Mouse (Mus musculus): Measurements from ENCODE around the gene Pqlc2. TPM values are rescaled to one million over a fixed set of nuclear protein-coding genes. Genes with fewer than 3 reads are reported as not detected.
A peak's percentile ranks its signal among the peaks of the same experiment; 100 is the strongest.

The Pqlc2 gene
- polyA plus RNA-seq, 1 experiment from 2014 or later, result 16.9 TPM

GRCm38 (mm10) chr4:139256708-139257107, 53.8 kb downstream of the Pqlc2 start:
- ATAC-seq (ENCODE audit: low FRiP score, low read depth), result no peak
- H3K4me1 ChIP-seq, result peaks cover 97% of the 10 kb centered on the region
- H3K36me3 ChIP-seq, result peaks cover 33% of the 10 kb centered on the region
- H3K9me3 ChIP-seq, result no peaks in the 10 kb centered on the region
- WGBS, result 46% methylated on average over 8 of the region's 8 CpGs
- H3K4me2 ChIP-seq (replicated peaks), result no peak overlapping the region
- H3K27ac ChIP-seq, result peak overlapping the region; percentile 98
- H3K4me3 ChIP-seq, result no peak overlapping the region
- no peaks in the 10 kb centered on the region for H3K27me3 ChIP-seq
- H3K9ac ChIP-seq, result no peak overlapping the region

- peak overlapping the region; percentile 44 for H3K27ac ChIP-seq
- H3K27me3 ChIP-seq, result no peaks in the 10 kb centered on the region
- no peak overlapping the region for H3K9ac ChIP-seq
- no peak overlapping the region for H3K4me3 ChIP-seq
- peaks cover 27% of the 10 kb centered on the region for H3K36me3 ChIP-seq
- WGBS, result 88% methylated on average over 4 of the region's 4 CpGs
- no peak for ATAC-seq (ENCODE audit: low FRiP score, low read depth)
- H3K9me3 ChIP-seq, result no peaks in the 10 kb centered on the region
- H3K4me2 ChIP-seq (replicated peaks), result no peak overlapping the region
- peaks cover 98% of the 10 kb centered on the region for H3K4me1 ChIP-seq
Measured at GRCm38 (mm10) chr4:139256146-139256545, 54.4 kb downstream of the Pqlc2 start.

GRCm38 (mm10) chr4:139253206-139253605, 57.3 kb downstream of the Pqlc2 start:
- Histone ChIP-seq H3K4me3 (no peak overlapping the region), H3K9me3 (no peaks in the 10 kb centered on the region), H3K4me2 (replicated peaks) (no peak overlapping the region), H3K27me3 (no peaks in the 10 kb centered on the region), H3K9ac (no peak overlapping the region), H3K4me1 (peaks cover 100% of the 10 kb centered on the region), H3K27ac (peak overlapping the region; percentile 74; the same call in 1 of the 2 replicates), H3K36me3 (peaks cover 15% of the 10 kb centered on the region)
- WGBS, result 59% methylated on average over 9 of the region's 9 CpGs
- no peak for ATAC-seq (ENCODE audit: low FRiP score, low read depth)

- Histone ChIP-seq H3K27ac (peak overlapping the region; percentile 90), H3K36me3 (peaks cover 5% of the 10 kb centered on the region), H3K4me2 (replicated peaks) (peak overlapping the region; percentile 36), H3K27me3 (no peaks in the 10 kb centered on the region), H3K4me3 (no peak overlapping the region; the same call in 1 of the 2 replicates), H3K4me1 (peaks cover 100% of the 10 kb centered on the region), H3K9me3 (no peaks in the 10 kb centered on the region), H3K9ac (peak overlapping the region; percentile 56)
- 28% methylated on average over 22 of the region's 22 CpGs for WGBS
- ATAC-seq (ENCODE audit: low FRiP score, low read depth), result peak; percentile 34; the same call in 1 of the 2 replicates
Measured at GRCm38 (mm10) chr4:139252051-139252760, 58.3 kb downstream of the Pqlc2 start.

- WGBS, result 64% methylated on average over 8 of the region's 8 CpGs
- Histone ChIP-seq H3K27ac (peak overlapping the region; percentile 90), H3K4me2 (replicated peaks) (peak overlapping the region; percentile 36), H3K27me3 (no peaks in the 10 kb centered on the region), H3K36me3 (no peaks in the 10 kb centered on the region; the same call in 1 of the 2 replicates), H3K9me3 (no peaks in the 10 kb centered on the region), H3K9ac (peak overlapping the region; percentile 39), H3K4me3 (no peak overlapping the region), H3K4me1 (peaks cover 100% of the 10 kb centered on the region)
- ATAC-seq (ENCODE audit: low FRiP score, low read depth), result no peak
Measured at GRCm38 (mm10) chr4:139250886-139251285, 59.6 kb downstream of the Pqlc2 start.

GRCm38 (mm10) chr4:139250043-139250442, 60.5 kb downstream of the Pqlc2 start:
- H3K36me3 ChIP-seq, result no peaks in the 10 kb centered on the region; the same call in 1 of the 2 replicates
- WGBS, result 33% methylated on average over 5 of the region's 5 CpGs
- no peak for ATAC-seq (ENCODE audit: low FRiP score, low read depth)
- H3K9me3 ChIP-seq, result no peaks in the 10 kb centered on the region
- H3K4me3 ChIP-seq, result no peak overlapping the region
- H3K4me2 ChIP-seq (replicated peaks), result no peak overlapping the region; the same call in 1 of the 2 replicates
- no peak overlapping the region; the same call in 1 of the 2 replicates for H3K9ac ChIP-seq
- H3K27me3 ChIP-seq, result no peaks in the 10 kb centered on the region
- H3K27ac ChIP-seq, result peak overlapping the region; percentile 90
- H3K4me1 ChIP-seq, result peaks cover 100% of the 10 kb centered on the region

GRCm38 (mm10) chr4:139248736-139249135, 61.8 kb downstream of the Pqlc2 start:
- H3K4me2 ChIP-seq (replicated peaks), result no peak overlapping the region
- H3K9ac ChIP-seq, result peak overlapping the region; percentile 21; the same call in 1 of the 2 replicates
- H3K4me3 ChIP-seq, result no peak overlapping the region
- H3K4me1 ChIP-seq, result peaks cover 100% of the 10 kb centered on the region
- H3K36me3 ChIP-seq, result no peaks in the 10 kb centered on the region; the same call in 1 of the 2 replicates
- H3K27me3 ChIP-seq, result no peaks in the 10 kb centered on the region
- H3K9me3 ChIP-seq, result no peaks in the 10 kb centered on the region
- ATAC-seq (ENCODE audit: low FRiP score, low read depth), result no peak
- 76% methylated on average over 5 of the region's 5 CpGs for WGBS
- peak overlapping the region; percentile 90 for H3K27ac ChIP-seq

- Histone ChIP-seq H3K9me3 (no peaks in the 10 kb centered on the region), H3K4me3 (no peak overlapping the region), H3K27me3 (no peaks in the 10 kb centered on the region), H3K36me3 (peaks cover 1% of the 10 kb centered on the region), H3K4me2 (replicated peaks) (no peak overlapping the region), H3K4me1 (peaks cover 100% of the 10 kb centered on the region), H3K9ac (0 out of 2 replicates have a peak overlapping the region, but pooled peaks have one; percentile 15), H3K27ac (peak overlapping the region; percentile 85; the same call in 1 of the 2 replicates)
- 60% methylated on average over 7 of the region's 7 CpGs for WGBS
- no peak for ATAC-seq (ENCODE audit: low FRiP score, low read depth)
Measured at GRCm38 (mm10) chr4:139247966-139248365, 62.5 kb downstream of the Pqlc2 start.

- Histone ChIP-seq H3K27me3 (no peaks in the 10 kb centered on the region), H3K9ac (no peak overlapping the region), H3K4me3 (no peak overlapping the region), H3K27ac (peak overlapping the region; percentile 85), H3K4me1 (peaks cover 100% of the 10 kb centered on the region), H3K4me2 (replicated peaks) (no peak overlapping the region), H3K9me3 (no peaks in the 10 kb centered on the region), H3K36me3 (peaks cover 15% of the 10 kb centered on the region)
- peak; percentile 54 for ATAC-seq (ENCODE audit: low FRiP score, low read depth)
- WGBS, result 11% methylated on average over 7 of the region's 7 CpGs
Measured at GRCm38 (mm10) chr4:139246130-139246877, 64.2 kb downstream of the Pqlc2 start.

- Histone ChIP-seq H3K27ac (peak overlapping the region; percentile 85), H3K36me3 (peaks cover 23% of the 10 kb centered on the region), H3K27me3 (no peaks in the 10 kb centered on the region), H3K4me2 (replicated peaks) (no peak overlapping the region), H3K9ac (no peak overlapping the region), H3K4me3 (no peak overlapping the region), H3K9me3 (no peaks in the 10 kb centered on the region), H3K4me1 (peaks cover 100% of the 10 kb centered on the region)
- no peak for ATAC-seq (ENCODE audit: low FRiP score, low read depth)
- 78% methylated on average over 2 of the region's 2 CpGs for WGBS
Measured at GRCm38 (mm10) chr4:139245534-139245933, 65.0 kb downstream of the Pqlc2 start.

- Histone ChIP-seq H3K4me3 (no peak overlapping the region), H3K27me3 (no peaks in the 10 kb centered on the region), H3K9me3 (no peaks in the 10 kb centered on the region), H3K4me1 (peaks cover 100% of the 10 kb centered on the region), H3K27ac (peak overlapping the region; percentile 22; the same call in 1 of the 2 replicates), H3K9ac (no peak overlapping the region), H3K4me2 (replicated peaks) (no peak overlapping the region), H3K36me3 (peaks cover 30% of the 10 kb centered on the region)
- ATAC-seq (ENCODE audit: low FRiP score, low read depth), result no peak
- WGBS, result 66% methylated on average over 6 of the region's 6 CpGs
Measured at GRCm38 (mm10) chr4:139244766-139245165, 65.7 kb downstream of the Pqlc2 start.

- Histone ChIP-seq H3K27me3 (no peaks in the 10 kb centered on the region), H3K9ac (no peak overlapping the region), H3K36me3 (peaks cover 35% of the 10 kb centered on the region), H3K4me3 (no peak overlapping the region), H3K4me2 (replicated peaks) (no peak overlapping the region), H3K9me3 (no peaks in the 10 kb centered on the region), H3K27ac (peak overlapping the region; percentile 22; the same call in 1 of the 2 replicates), H3K4me1 (peaks cover 100% of the 10 kb centered on the region)
- WGBS, result 74% methylated on average over 3 of the region's 3 CpGs
- ATAC-seq (ENCODE audit: low FRiP score, low read depth), result no peak
Measured at GRCm38 (mm10) chr4:139244176-139244575, 66.3 kb downstream of the Pqlc2 start.
